8 mouse cellular contexts compared by ENCODE assay signal in the genomic region with DNA sequence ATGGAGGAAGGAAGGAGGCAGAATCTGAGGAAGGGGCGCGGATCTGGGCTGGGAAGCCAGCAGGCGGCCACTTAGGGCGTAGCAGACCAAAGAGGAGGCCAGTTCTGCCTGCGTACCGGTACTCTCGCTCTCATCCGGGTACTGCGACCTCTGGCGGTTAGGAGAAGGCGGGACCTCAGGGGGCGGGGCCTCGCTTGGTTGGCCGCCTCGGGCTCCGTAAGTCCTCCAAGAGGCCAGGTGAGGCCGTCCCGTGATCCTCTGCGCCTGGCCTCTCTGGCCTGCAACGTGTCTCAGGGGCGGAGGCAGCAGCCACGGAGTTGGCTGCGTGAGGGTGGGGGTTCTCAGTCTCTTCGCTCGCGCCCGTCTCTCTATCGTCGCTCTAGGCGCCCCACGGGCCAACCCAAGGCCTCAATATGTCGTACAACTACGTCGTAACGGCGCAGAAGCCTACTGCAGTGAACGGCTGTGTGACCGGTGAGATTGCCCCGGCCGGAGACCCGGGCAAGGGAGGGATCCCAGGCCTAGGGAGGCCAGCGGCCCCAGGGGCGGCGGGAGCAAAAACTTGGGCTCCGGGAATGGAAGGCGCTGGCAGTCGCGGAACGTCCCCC. TPM values are rescaled to one million over a fixed set of nuclear protein-coding genes. Genes with fewer than 3 reads are reported as not detected.
DNase-seq lines count a peak whose midpoint lies in the region; ATAC-seq lines count a peak whose summit lies in the region.

TSS of gene Ddb1 (plus strand) at position 35 of the 608 bp plus-strand sequence.
TSS of gene Tkfc (minus strand) at position 362 of the 608 bp plus-strand sequence.

- H3K27ac ChIP-seq in hindbrain, embryonic 12.5 days: peak within 1 kb of the TSS; percentile 94

- H3K36me3 ChIP-seq in hindbrain, embryonic 12.5 days: peaks cover 31% of the 10 kb centered on the region

- DNase-seq in Muller cell, postnatal 12 days (ENCODE audit: inconsistent ontology term): peak; percentile 99
- peak; percentile 99 for DNase-seq in cerebellum, adult 9-11 months
- peak; percentile 99 for DNase-seq in frontal cortex, postnatal 10 days (ENCODE audit: low spot score in 2 of 2)
- DNase-seq in layer of hippocampus, postnatal 14 days (ENCODE audit: low spot score in 2 of 2): peak; percentile 98 to 99
- peak; percentile 99 for DNase-seq in lung, postnatal 14 days
- DNase-seq in retina, adult 2 months (ENCODE audit: low read depth, low spot score): peak; percentile 96
- peak; percentile 99 for DNase-seq in thymus, postnatal 36 days

- H3K27me3 ChIP-seq in hindbrain, embryonic 12.5 days: no peaks in the 10 kb centered on the region

- under 1% methylated on average over 49 of the region's 49 CpGs for WGBS in hindbrain, embryonic 12.5 days

- peak; percentile 96 for ATAC-seq in hindbrain, embryonic 12.5 days (ENCODE audit: low FRiP score)

- H3K4me3 ChIP-seq in hindbrain, embryonic 12.5 days: peak within 1 kb of the TSS; percentile 86

- H3K9me3 ChIP-seq in hindbrain, embryonic 12.5 days (replicated peaks): no peaks in the 10 kb centered on the region

- H3K4me2 ChIP-seq in hindbrain, embryonic 12.5 days (replicated peaks): peak within 1 kb of the TSS; percentile 62

- peak within 1 kb of the TSS; percentile 90 for H3K9ac ChIP-seq in hindbrain, embryonic 12.5 days

- peaks cover 30% of the 10 kb centered on the region for H3K4me1 ChIP-seq in hindbrain, embryonic 12.5 days

RNA-seq across cellular contexts. Expression of gene Ddb1, which starts in this region (rescaled TPM):
- polyA plus RNA-seq in hindbrain, embryonic 12.5 days (2016; fragmentation: Nextera tagmentation; extraction: Ambion mirVana): 395 and 396 TPM in 2 replicates
- 100 to 1,000 TPM; 202 to 215 TPM for total RNA-seq in layer of hippocampus, postnatal 14 days (2021)

RNA-seq across cellular contexts. Expression of gene Tkfc, which starts in this region (rescaled TPM):
- 21.3 and 23.9 TPM in 2 replicates for polyA plus RNA-seq in hindbrain, embryonic 12.5 days (2016; fragmentation: Nextera tagmentation; extraction: Ambion mirVana)
- 10 to 100 TPM; 21.7 to 24.4 TPM for total RNA-seq in layer of hippocampus, postnatal 14 days (2021)

Comparison
In these comparisons a context has a peak if more than half of its experiments do, and no peak if none do; other contexts are left out.
1. Peak in every context shown above with its lines: DNase-seq, ATAC-seq, H3K4me3 ChIP-seq and H3K27ac ChIP-seq.